Mouse (Mus musculus): ENCODE results near the gene Syne3. TPM values are rescaled to one million over a fixed set of nuclear protein-coding genes. Genes with fewer than 3 reads are reported as not detected.

The Syne3 gene
- polyA plus RNA-seq, 1 experiment from 2014 or later = 3.0 TPM

DNA sequence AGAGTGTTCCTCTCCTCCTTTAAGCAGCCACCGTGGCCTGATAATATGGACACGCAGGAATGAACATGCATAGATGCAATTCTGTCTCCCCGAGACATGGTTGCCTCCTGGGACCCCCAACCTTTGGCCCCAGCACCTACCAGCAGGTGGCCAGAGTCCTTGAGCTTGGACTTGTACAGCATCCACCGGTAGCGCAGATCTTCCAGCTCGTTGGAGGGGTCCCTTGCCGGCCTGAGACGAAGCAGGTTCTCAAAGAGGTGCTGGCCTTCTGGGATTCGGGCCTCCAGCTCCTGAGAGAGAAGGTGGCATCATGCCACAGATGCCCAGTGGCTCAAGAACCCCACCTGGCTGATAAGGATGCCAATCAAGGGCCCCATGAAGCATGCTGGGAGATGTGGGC, 69.1 kb downstream of the Syne3 start:
- Histone ChIP-seq H3K4me3 (ENCODE audit: low read depth, low read length) (no peak overlapping the region), H3K27ac (replicated peaks; ENCODE audit: low read depth, low read length) (no peak overlapping the region), H3K9ac (ENCODE audit: low read depth, low read length) (no peak overlapping the region), H3K4me2 (ENCODE audit: low read depth, low read length) (no peak overlapping the region), H3K36me3 (ENCODE audit: control insufficient read depth, insufficient read depth, low read length) (no peaks in the 10 kb centered on the region), H3K4me1 (ENCODE audit: control insufficient read depth, insufficient read depth, low read length) (no peaks in the 10 kb centered on the region), H3K9me3 (ENCODE audit: control insufficient read depth, low read length) (peaks cover 8% of the 10 kb centered on the region), H3K27me3 (replicated peaks; ENCODE audit: control insufficient read depth, insufficient read depth, low read length) (no peaks in the 10 kb centered on the region)
- ATAC-seq (ENCODE audit: low read depth) (no peak), DNase-seq (ENCODE audit: low spot score) (no peak)
- WGBS = 79% methylated on average over 9 of the region's 9 CpGs

GRCm38 (mm10) chr12:104940027-104940386, 69.6 kb downstream of the Syne3 start:
- H3K36me3 ChIP-seq (ENCODE audit: control insufficient read depth, insufficient read depth, low read length) = no peaks in the 10 kb centered on the region
- H3K9me3 ChIP-seq (ENCODE audit: control insufficient read depth, low read length) = peaks cover 6% of the 10 kb centered on the region
- no peaks in the 10 kb centered on the region for H3K27me3 ChIP-seq (replicated peaks; ENCODE audit: control insufficient read depth, insufficient read depth, low read length)
- no peaks in the 10 kb centered on the region for H3K4me1 ChIP-seq (ENCODE audit: control insufficient read depth, insufficient read depth, low read length)
- WGBS = 19% methylated on average over 4 of the region's 4 CpGs
- ATAC-seq (ENCODE audit: low read depth) (no peak), DNase-seq (ENCODE audit: low spot score) (no peak)
- H3K9ac ChIP-seq (ENCODE audit: low read depth, low read length) = no peak overlapping the region
- no peak overlapping the region for H3K4me3 ChIP-seq (ENCODE audit: low read depth, low read length)
- H3K4me2 ChIP-seq (ENCODE audit: low read depth, low read length) = no peak overlapping the region
- H3K27ac ChIP-seq (replicated peaks; ENCODE audit: low read depth, low read length) = no peak overlapping the region

- H3K4me3 ChIP-seq (ENCODE audit: low read depth, low read length) = no peak overlapping the region
- ATAC-seq (ENCODE audit: low read depth) = peak; percentile 71
Observed at GRCm38 (mm10) chr12:104939372-104940026, 70.1 kb downstream of the Syne3 start.

GRCm38 (mm10) chr12:104938935-104939334, 70.7 kb downstream of the Syne3 start:
- Histone ChIP-seq H3K4me2 (ENCODE audit: low read depth, low read length) (no peak overlapping the region), H3K9ac (ENCODE audit: low read depth, low read length) (no peak overlapping the region), H3K27ac (replicated peaks; ENCODE audit: low read depth, low read length) (no peak overlapping the region), H3K4me1 (ENCODE audit: control insufficient read depth, insufficient read depth, low read length) (no peaks in the 10 kb centered on the region), H3K27me3 (replicated peaks; ENCODE audit: control insufficient read depth, insufficient read depth, low read length) (no peaks in the 10 kb centered on the region), H3K4me3 (ENCODE audit: low read depth, low read length) (no peak overlapping the region), H3K9me3 (ENCODE audit: control insufficient read depth, low read length) (peaks cover 4% of the 10 kb centered on the region), H3K36me3 (ENCODE audit: control insufficient read depth, insufficient read depth, low read length) (no peaks in the 10 kb centered on the region)
- ATAC-seq (ENCODE audit: low read depth) = peak; percentile 3; the same call in 1 of the 2 replicates
- no peak for DNase-seq (ENCODE audit: low spot score)
- WGBS = 61% methylated on average over 5 of the region's 5 CpGs

More at GRCm38 (mm10) chr12:104939372-104940026, 70.1 kb downstream of the Syne3 start:
- Histone ChIP-seq H3K4me2 (ENCODE audit: low read depth, low read length) (peak overlapping the region; percentile 37), H3K4me1 (ENCODE audit: control insufficient read depth, insufficient read depth, low read length) (no peaks in the 10 kb centered on the region), H3K36me3 (ENCODE audit: control insufficient read depth, insufficient read depth, low read length) (no peaks in the 10 kb centered on the region), H3K27ac (replicated peaks; ENCODE audit: low read depth, low read length) (no peak overlapping the region; the same call in 1 of the 2 replicates), H3K27me3 (replicated peaks; ENCODE audit: control insufficient read depth, insufficient read depth, low read length) (no peaks in the 10 kb centered on the region), H3K9me3 (ENCODE audit: control insufficient read depth, low read length) (peaks cover 4% of the 10 kb centered on the region), H3K9ac (ENCODE audit: low read depth, low read length) (no peak overlapping the region)
- DNase-seq (ENCODE audit: low spot score) = peak; percentile 77
- 16% methylated on average over 13 of the region's 13 CpGs for WGBS

- peaks cover 4% of the 10 kb centered on the region for H3K9me3 ChIP-seq (ENCODE audit: control insufficient read depth, low read length)
- 68% methylated on average over 4 of the region's 4 CpGs for WGBS
- H3K9ac ChIP-seq (ENCODE audit: low read depth, low read length) = no peak overlapping the region
Observed at GRCm38 (mm10) chr12:104936223-104936622, 73.4 kb downstream of the Syne3 start.

GRCm38 (mm10) chr12:104935144-104935543, 74.5 kb downstream of the Syne3 start:
- Histone ChIP-seq H3K4me2 (ENCODE audit: low read depth, low read length) (no peak overlapping the region), H3K36me3 (ENCODE audit: control insufficient read depth, insufficient read depth, low read length) (no peaks in the 10 kb centered on the region), H3K27ac (replicated peaks; ENCODE audit: low read depth, low read length) (no peak overlapping the region), H3K9me3 (ENCODE audit: control insufficient read depth, low read length) (peaks cover 4% of the 10 kb centered on the region), H3K27me3 (replicated peaks; ENCODE audit: control insufficient read depth, insufficient read depth, low read length) (no peaks in the 10 kb centered on the region), H3K4me1 (ENCODE audit: control insufficient read depth, insufficient read depth, low read length) (no peaks in the 10 kb centered on the region; the same call in 1 of the 2 replicates), H3K4me3 (ENCODE audit: low read depth, low read length) (no peak overlapping the region), H3K9ac (ENCODE audit: low read depth, low read length) (no peak overlapping the region)
- WGBS = 85% methylated on average over 8 of the region's 8 CpGs
- no peak for ATAC-seq (ENCODE audit: low read depth)
- DNase-seq (ENCODE audit: low spot score) = no peak

More at GRCm38 (mm10) chr12:104936223-104936622, 73.4 kb downstream of the Syne3 start:
- ATAC-seq (ENCODE audit: low read depth) (no peak), DNase-seq (ENCODE audit: low spot score) (no peak)
- no peaks in the 10 kb centered on the region for H3K36me3 ChIP-seq (ENCODE audit: control insufficient read depth, insufficient read depth, low read length)
- no peaks in the 10 kb centered on the region for H3K27me3 ChIP-seq (replicated peaks; ENCODE audit: control insufficient read depth, insufficient read depth, low read length)
- no peak overlapping the region for H3K27ac ChIP-seq (replicated peaks; ENCODE audit: low read depth, low read length)
- no peak overlapping the region for H3K4me3 ChIP-seq (ENCODE audit: low read depth, low read length)
- H3K4me2 ChIP-seq (ENCODE audit: low read depth, low read length) = no peak overlapping the region
- H3K4me1 ChIP-seq (ENCODE audit: control insufficient read depth, insufficient read depth, low read length) = no peaks in the 10 kb centered on the region; the same call in 1 of the 2 replicates

GRCm38 (mm10) chr12:104933800-104934199, 75.8 kb downstream of the Syne3 start:
- 70% methylated on average over 13 of the region's 13 CpGs for WGBS
- H3K36me3 ChIP-seq (ENCODE audit: control insufficient read depth, insufficient read depth, low read length) = no peaks in the 10 kb centered on the region

DNA sequence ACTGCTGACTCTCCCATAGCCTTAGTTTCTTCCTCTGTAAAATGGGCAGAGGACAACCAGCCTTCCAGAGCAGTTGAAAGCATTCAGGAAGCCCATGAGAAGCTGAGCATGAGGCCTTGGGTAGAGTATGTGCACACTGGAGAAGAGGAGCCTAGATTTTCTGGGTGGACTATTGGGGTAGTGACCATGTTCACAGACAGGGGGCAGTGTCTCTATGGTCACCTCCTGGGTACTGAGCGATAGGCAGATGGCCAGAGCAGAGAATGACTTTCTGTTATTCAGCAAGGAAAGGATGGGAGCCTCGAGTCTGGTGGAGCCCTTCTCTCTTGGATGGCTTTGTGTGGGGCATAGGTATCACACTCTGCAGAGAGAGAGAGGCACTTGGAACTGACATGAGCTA, 76.4 kb downstream of the Syne3 start:
- no peaks in the 10 kb centered on the region for H3K27me3 ChIP-seq (replicated peaks; ENCODE audit: control insufficient read depth, insufficient read depth, low read length)
- no peak for ATAC-seq (ENCODE audit: low read depth)
- H3K36me3 ChIP-seq (ENCODE audit: control insufficient read depth, insufficient read depth, low read length) = no peaks in the 10 kb centered on the region
- peaks cover 4% of the 10 kb centered on the region for H3K9me3 ChIP-seq (ENCODE audit: control insufficient read depth, low read length)
- H3K4me2 ChIP-seq (ENCODE audit: low read depth, low read length) = no peak overlapping the region
- no peak overlapping the region for H3K27ac ChIP-seq (replicated peaks; ENCODE audit: low read depth, low read length)
- H3K9ac ChIP-seq (ENCODE audit: low read depth, low read length) = no peak overlapping the region
- no peak for DNase-seq (ENCODE audit: low spot score)
- H3K4me3 ChIP-seq (ENCODE audit: low read depth, low read length) = no peak overlapping the region
- H3K4me1 ChIP-seq (ENCODE audit: control insufficient read depth, insufficient read depth, low read length) = no peaks in the 10 kb centered on the region; the same call in 1 of the 2 replicates
- WGBS = 60% methylated on average over 2 of the region's 2 CpGs

More at GRCm38 (mm10) chr12:104933800-104934199, 75.8 kb downstream of the Syne3 start:
- ATAC-seq (ENCODE audit: low read depth) (no peak), DNase-seq (ENCODE audit: low spot score) (no peak)
- Histone ChIP-seq H3K4me3 (ENCODE audit: low read depth, low read length) (no peak overlapping the region), H3K9me3 (ENCODE audit: control insufficient read depth, low read length) (peaks cover 4% of the 10 kb centered on the region), H3K4me2 (ENCODE audit: low read depth, low read length) (no peak overlapping the region), H3K27ac (replicated peaks; ENCODE audit: low read depth, low read length) (no peak overlapping the region), H3K27me3 (replicated peaks; ENCODE audit: control insufficient read depth, insufficient read depth, low read length) (no peaks in the 10 kb centered on the region), H3K4me1 (ENCODE audit: control insufficient read depth, insufficient read depth, low read length) (no peaks in the 10 kb centered on the region; the same call in 1 of the 2 replicates), H3K9ac (ENCODE audit: low read depth, low read length) (no peak overlapping the region)

DNA sequence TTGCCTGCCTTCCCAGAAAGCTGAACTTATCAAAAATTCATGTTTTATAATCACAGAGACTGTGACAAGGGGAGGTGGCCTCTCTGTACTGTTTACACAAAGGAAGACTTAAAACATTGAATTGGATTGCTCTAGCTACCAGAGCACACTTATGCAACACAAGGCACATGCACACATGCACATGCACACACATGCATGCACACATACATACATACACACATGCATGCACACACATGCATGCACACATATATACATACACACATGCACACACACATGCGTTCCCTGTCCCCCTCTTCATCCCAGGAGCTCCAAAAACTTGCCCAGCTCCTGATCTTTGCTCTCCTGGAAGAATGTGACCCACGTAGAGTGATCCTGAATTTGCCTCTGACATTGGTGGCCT, 83.8 kb downstream of the Syne3 start:
- no peak overlapping the region for H3K9ac ChIP-seq (ENCODE audit: low read depth, low read length)
- no peaks in the 10 kb centered on the region for H3K36me3 ChIP-seq (ENCODE audit: control insufficient read depth, insufficient read depth, low read length)
- no peak overlapping the region for H3K4me2 ChIP-seq (ENCODE audit: low read depth, low read length)
- 87% methylated on average over 2 of the region's 2 CpGs for WGBS
- H3K27ac ChIP-seq (replicated peaks; ENCODE audit: low read depth, low read length) = no peak overlapping the region
- no peak for ATAC-seq (ENCODE audit: low read depth)
- no peak for DNase-seq (ENCODE audit: low spot score)
- H3K27me3 ChIP-seq (replicated peaks; ENCODE audit: control insufficient read depth, insufficient read depth, low read length) = no peaks in the 10 kb centered on the region
- H3K9me3 ChIP-seq (ENCODE audit: control insufficient read depth, low read length) = no peaks in the 10 kb centered on the region
- no peak overlapping the region for H3K4me3 ChIP-seq (ENCODE audit: low read depth, low read length)
- peaks cover 11% of the 10 kb centered on the region; the same call in 1 of the 2 replicates for H3K4me1 ChIP-seq (ENCODE audit: control insufficient read depth, insufficient read depth, low read length)

All from embryonic facial prominence, embryonic 14.5 days (tissue).